Mouse (Mus musculus) lung, adult 2 months (tissue): ENCODE measurements around the gene Myl6b.

Experiments
- CTCF ChIP-seq: fragments of 200-500 bp; IDR thresholded peaks from 2 replicates; pipeline ENCODE4 v1.5.1; 2011; ENCODE audit warnings: mild to moderate bottlenecking, low read length, control low read depth; ENCODE audit not compliant: insufficient read depth
- POLR2A ChIP-seq: fragments of 200-500 bp; IDR thresholded peaks from 2 replicates; pipeline ENCODE4 v1.6.1; 2011; ENCODE audit warnings: low read depth, mild to moderate bottlenecking, control low read depth, low read length, borderline replicate concordance; ENCODE audit errors: extremely low read depth

DNA sequence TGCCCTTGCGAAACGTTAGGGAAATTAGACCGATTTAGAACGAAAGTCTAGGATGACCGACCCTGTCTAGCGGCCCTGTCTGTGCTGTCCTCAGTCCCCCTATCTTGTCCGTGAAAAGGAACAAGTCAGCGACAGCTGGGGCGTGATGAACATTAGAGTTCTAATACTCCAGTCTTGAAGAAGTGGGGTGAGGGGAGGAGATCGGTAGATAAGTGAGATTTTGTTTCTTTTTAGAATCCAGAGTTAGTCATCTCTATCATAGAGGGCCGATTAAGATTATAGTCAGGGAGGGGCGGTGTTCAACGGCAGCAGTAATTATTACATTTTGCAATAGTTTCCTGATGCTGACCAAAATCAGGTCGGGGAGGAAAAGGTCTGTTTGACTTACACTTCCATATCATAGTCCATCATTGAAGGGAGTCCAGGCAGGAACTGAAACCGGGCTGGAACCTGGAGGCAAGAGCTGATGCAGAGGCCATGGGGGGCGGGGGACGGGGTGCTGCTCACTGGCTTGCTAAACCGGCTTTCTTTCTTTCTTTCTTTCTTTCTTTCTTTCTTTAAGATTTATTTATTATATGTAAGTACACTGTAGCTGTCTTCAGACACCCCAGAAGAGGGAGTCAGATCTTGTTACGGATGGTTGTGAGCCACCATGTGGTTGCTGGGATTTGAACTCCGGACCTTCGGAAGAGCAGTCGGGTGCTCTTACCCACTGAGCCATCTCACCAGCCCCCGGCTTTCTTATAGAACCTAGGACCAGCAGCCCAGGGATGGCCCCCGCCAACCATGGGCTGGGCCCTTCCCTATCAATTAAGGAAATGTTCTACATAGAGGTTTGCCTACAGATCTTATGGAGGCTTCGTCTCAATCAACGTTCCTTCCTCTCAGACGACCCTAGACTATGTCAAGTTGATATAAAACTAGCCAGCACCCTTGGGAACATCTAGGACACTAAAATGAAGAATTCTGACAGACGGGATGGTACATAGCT lies 28.2 kb upstream of the Myl6b start:
- no peak for TF ChIP-seq CTCF
- TF ChIP-seq POLR2A: no peak
